Mouse (Mus musculus) cerebellum, adult 2 months (tissue): Measurements from ENCODE around the gene Arel1. TPM values are rescaled to one million over a fixed set of nuclear protein-coding genes. Genes with fewer than 3 reads are reported as not detected.

Source experiments
- DNase-seq, 2 experiments: peaks; one replicate each; pipeline ENCODE4 v3.0.0; 2021
- H3K27ac ChIP-seq: fragments of 200-500 bp; 2 replicates; pipeline ENCODE4 v1.5.1; 2012; ENCODE audit warnings: low read length, control low read depth, inconsistent platforms; ENCODE audit not compliant: insufficient read depth
- H3K27me3 ChIP-seq: fragments of 200-500 bp; 2 replicates; pipeline ENCODE4 v1.6.1; 2012; ENCODE audit warnings: inconsistent platforms, mild to moderate bottlenecking, low read length, moderate library complexity; ENCODE audit not compliant: control insufficient read depth, insufficient read depth
- H3K4me1 ChIP-seq: fragments of 200-500 bp; 2 replicates; pipeline ENCODE4 v1.6.1; 2011; ENCODE audit warnings: low read length; ENCODE audit not compliant: control insufficient read depth, insufficient read depth
- H3K4me3 ChIP-seq: fragments of 200-500 bp; replicated peaks from 2 replicates; pipeline ENCODE3; 2011; ENCODE audit warnings: mild to moderate bottlenecking, low read depth, low read length, control low read depth; ENCODE audit not compliant: insufficient read depth
- CTCF ChIP-seq: fragments of 200-500 bp; IDR thresholded peaks from 2 replicates; pipeline ENCODE4 v1.5.1; 2011; ENCODE audit warnings: low read depth, mild to moderate bottlenecking, control low read depth, low read length, moderate library complexity, borderline replicate concordance; ENCODE audit not compliant: insufficient read depth
- POLR2A ChIP-seq: fragments of 200-500 bp; IDR thresholded peaks from 2 replicates; pipeline ENCODE4 v1.6.1; 2011; ENCODE audit warnings: low read length, control low read depth, borderline replicate concordance; ENCODE audit not compliant: insufficient read depth
- WGBS: fragments of 180-500 bp; shearing (Covaris S2); methylation state at CpG from one replicate; pipeline ENCODE4 v1.1.7; 2018; 5-methylcytosine and 5-hydroxymethylcytosine counted together
- polyA plus RNA-seq: library from polyadenylated mRNA; depleted of rRNA; stranded (reverse); fragments of >200 nt; gene quantifications from 2 replicates; pipeline ENCODE4 v1.2.3, GENCODE M21; 2012

The Arel1 gene
- polyA plus RNA-seq, 1 experiment: 57.2 TPM

DNA sequence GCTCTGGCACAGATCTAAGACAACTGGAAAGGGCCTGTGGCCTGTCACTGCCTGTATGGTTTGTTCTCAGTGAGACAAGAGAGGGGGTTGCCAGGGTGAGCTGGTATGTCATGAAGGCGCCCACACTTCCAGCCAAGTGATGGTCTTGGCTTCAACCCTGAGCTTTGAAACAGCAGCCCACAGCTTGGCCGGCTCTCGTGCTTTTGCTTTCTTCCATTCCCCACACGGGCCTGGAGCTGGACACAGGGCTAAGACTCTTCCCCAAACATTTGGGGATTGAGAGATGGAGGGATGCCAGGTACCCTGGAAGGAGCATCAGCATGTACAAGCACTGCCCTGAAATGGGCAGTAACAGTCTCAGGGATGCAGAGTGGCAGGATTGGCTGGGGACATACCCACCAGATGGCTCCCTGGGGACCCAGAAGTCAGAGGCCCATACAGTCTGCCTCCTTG, 58.0 kb downstream of the Arel1 start:
- peak; percentile 27 to 50 for DNase-seq
- 50% methylated on average over 4 of the region's 4 CpGs for WGBS
- no peak for TF ChIP-seq CTCF
- TF ChIP-seq POLR2A: no peak
- Histone ChIP-seq H3K27me3 (no peaks in the 10 kb centered on the region), H3K4me3 (no peak overlapping the region), H3K4me1 (peaks cover 34% of the 10 kb centered on the region), H3K27ac (no peak overlapping the region)

- DNase-seq: no peak
- Histone ChIP-seq H3K27me3 (no peaks in the 10 kb centered on the region), H3K4me3 (no peak overlapping the region), H3K27ac (no peak overlapping the region), H3K4me1 (peaks cover 44% of the 10 kb centered on the region)
- TF ChIP-seq CTCF: no peak
- no peak for TF ChIP-seq POLR2A
- 97% methylated on average over 2 of the region's 2 CpGs for WGBS
These were observed 59.1 kb downstream of the Arel1 start for GRCm38 (mm10) chr12:84911640-84912039.

- no peak for TF ChIP-seq CTCF
- TF ChIP-seq POLR2A: no peak
- WGBS: 17% methylated on average over 4 of the region's 4 CpGs
- Histone ChIP-seq H3K4me3 (no peak overlapping the region), H3K27me3 (no peaks in the 10 kb centered on the region), H3K4me1 (peaks cover 46% of the 10 kb centered on the region), H3K27ac (no peak overlapping the region)
- DNase-seq: peak; percentile 68 to 85
These were observed 60.6 kb downstream of the Arel1 start for GRCm38 (mm10) chr12:84910066-84910465.

DNA sequence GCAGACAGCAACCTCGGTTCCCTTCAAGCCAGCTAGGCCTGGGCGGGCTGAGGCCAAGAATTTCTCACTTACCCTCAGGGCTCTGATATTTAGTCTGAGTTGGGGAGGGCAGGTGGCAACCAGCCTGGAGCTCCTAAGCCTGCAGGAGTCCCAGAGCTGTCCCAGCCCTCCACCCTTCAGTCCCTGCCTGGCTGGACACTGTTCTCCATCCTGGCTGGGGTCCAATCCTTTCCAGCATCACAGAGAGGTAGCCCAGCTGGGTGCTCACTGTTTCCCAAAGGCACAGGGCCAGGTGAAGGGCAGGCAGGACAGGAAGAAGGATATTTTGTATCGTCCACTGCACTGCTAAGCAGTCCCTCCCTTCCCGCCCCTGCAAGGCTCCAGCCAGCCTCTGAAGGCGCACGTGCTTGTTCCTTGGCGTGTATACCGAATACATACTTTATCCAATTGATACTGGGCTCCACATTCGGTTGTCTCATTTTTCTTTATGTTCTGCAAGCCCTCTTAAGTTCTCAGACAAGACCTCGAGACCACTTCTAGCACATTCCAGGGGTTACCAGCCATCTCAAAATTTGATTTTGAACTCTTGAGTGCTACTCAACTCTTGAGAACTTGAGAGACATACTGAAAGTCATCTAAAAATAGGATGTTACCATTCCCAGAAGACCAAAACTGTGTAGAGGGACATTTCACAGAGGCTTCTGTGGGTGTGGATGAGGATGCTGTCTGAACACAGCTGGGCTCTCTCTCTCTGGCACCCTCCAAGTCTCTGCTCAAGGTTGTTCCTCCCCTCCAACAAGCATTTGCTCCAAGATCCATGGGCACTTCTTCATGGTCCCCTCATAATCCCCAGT, 62.8 kb downstream of the Arel1 start:
- H3K4me3 ChIP-seq: no peak overlapping the region
- H3K27me3 ChIP-seq: no peaks in the 10 kb centered on the region
- H3K27ac ChIP-seq: peak overlapping the region; percentile 60
- DNase-seq: peak; percentile 84 to 90
- peaks cover 38% of the 10 kb centered on the region for H3K4me1 ChIP-seq
- no peak for TF ChIP-seq CTCF
- TF ChIP-seq POLR2A: no peak
- 12% methylated on average over 10 of the region's 10 CpGs for WGBS

- no peak for TF ChIP-seq POLR2A
- TF ChIP-seq CTCF: no peak
- H3K27ac ChIP-seq: peak overlapping the region; percentile 60
- DNase-seq: peak in 1 of 2 experiments; percentile 31
These were observed 63.6 kb downstream of the Arel1 start for GRCm38 (mm10) chr12:84907024-84907626.

GRCm38 (mm10) chr12:84904399-84904798, 66.3 kb downstream of the Arel1 start:
- H3K4me3 ChIP-seq: no peak overlapping the region
- WGBS: 60% methylated on average over 7 of the region's 7 CpGs
- no peak overlapping the region for H3K27ac ChIP-seq

More at GRCm38 (mm10) chr12:84907024-84907626, 63.6 kb downstream of the Arel1 start:
- H3K4me3 ChIP-seq: no peak overlapping the region
- 32% methylated on average over 12 of the region's 12 CpGs for WGBS
- no peaks in the 10 kb centered on the region for H3K27me3 ChIP-seq
- peaks cover 32% of the 10 kb centered on the region for H3K4me1 ChIP-seq

GRCm38 (mm10) chr12:84900317-84900716, 70.4 kb downstream of the Arel1 start:
- Histone ChIP-seq H3K4me1 (peaks cover 8% of the 10 kb centered on the region; the same call in 1 of the 2 replicates), H3K4me3 (no peak overlapping the region), H3K27me3 (no peaks in the 10 kb centered on the region), H3K27ac (no peak overlapping the region)
- no peak for TF ChIP-seq CTCF
- no peak for TF ChIP-seq POLR2A
- 22% methylated on average over 7 of the region's 7 CpGs for WGBS
- no peak for DNase-seq

More at GRCm38 (mm10) chr12:84904399-84904798, 66.3 kb downstream of the Arel1 start:
- DNase-seq: no peak
- peaks cover 30% of the 10 kb centered on the region for H3K4me1 ChIP-seq
- H3K27me3 ChIP-seq: no peaks in the 10 kb centered on the region
- TF ChIP-seq CTCF: no peak
- no peak for TF ChIP-seq POLR2A
